In the genomic region with DNA sequence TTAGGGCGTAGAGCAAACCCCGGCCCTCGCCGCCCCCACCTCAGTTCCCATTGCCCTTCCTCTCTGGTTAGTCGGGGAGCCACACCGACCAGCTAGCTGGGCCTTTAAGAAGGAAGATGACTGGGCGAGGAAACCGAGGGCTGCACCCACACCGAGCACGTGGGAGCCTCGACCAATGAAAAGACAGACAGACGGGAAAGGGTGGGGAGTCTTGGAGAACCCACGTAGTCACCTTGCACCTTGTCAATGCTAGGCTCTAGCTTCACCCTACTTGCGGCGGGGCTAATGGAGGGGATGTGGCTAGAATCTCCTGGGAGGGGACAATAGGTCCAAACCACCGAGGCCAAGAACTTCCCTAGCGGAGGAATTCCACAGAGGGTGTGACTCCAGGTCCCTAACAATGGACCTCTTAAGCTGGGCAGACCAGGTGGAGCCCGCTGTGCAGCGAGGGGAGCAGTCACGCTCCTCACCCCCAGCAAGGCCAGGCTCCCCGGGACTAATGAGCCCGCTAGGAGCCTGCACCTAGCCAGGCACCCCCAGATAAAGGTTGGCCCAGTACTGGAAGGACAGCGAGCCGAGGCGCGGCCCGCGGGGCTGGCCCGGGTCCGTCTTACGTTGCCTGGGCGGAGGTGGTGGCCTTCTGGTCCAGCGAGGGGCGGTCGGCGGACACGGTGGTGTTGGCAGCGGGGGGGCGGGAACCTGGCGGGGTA, we compare ENCODE assay signal across 8 mouse cellular contexts. TPM values are rescaled to one million over a fixed set of nuclear protein-coding genes. Genes with fewer than 3 reads are reported as not detected.
DNase-seq lines count a peak whose midpoint lies in the region; ATAC-seq and TF ChIP-seq lines count a peak whose summit lies in the region.

No protein-coding gene starts in this region.

- H3ac ChIP-seq in myocyte (ENCODE audit: control insufficient read depth, insufficient read length): peak overlapping the region; percentile 39

- TF ChIP-seq CTCF in kidney, postnatal 0 days (IDR thresholded peaks at IDR 0.05; ENCODE audit: low read depth): no peak
- no peak for TF ChIP-seq CTCF in liver, adult 2 months (IDR thresholded peaks at IDR 0.05; ENCODE audit: low read depth, low read length)

- under 1% methylated on average over 40 of the region's 40 CpGs for WGBS in heart, embryonic 12.5 days
- WGBS in kidney, postnatal 0 days: under 1% methylated on average over 40 of the region's 40 CpGs
- WGBS in liver, adult 2 months: 1% methylated on average over 39 of the region's 40 CpGs
- under 1% methylated on average over 40 of the region's 40 CpGs for WGBS in stomach, embryonic 14.5 days

- peak; percentile 93 for ATAC-seq in CD4-positive, CD25-positive, alpha-beta regulatory T cell, adult 4 months
- ATAC-seq in heart, embryonic 12.5 days (ENCODE audit: insufficient number of reproducible peaks, low FRiP score): peak; percentile 88
- peak; percentile 79 for ATAC-seq in kidney, postnatal 0 days (replicated peaks; ENCODE audit: low FRiP score, low read depth)
- ATAC-seq in stomach, embryonic 14.5 days (ENCODE audit: insufficient number of reproducible peaks, insufficient read depth, low FRiP score, low read depth): peak; percentile 84

- H3K4me3 ChIP-seq in brown adipose tissue, adult 24 weeks (ENCODE audit: insufficient read depth, low read depth, low read length): peak overlapping the region; percentile 74
- peak overlapping the region; percentile 60 for H3K4me3 ChIP-seq in heart, embryonic 12.5 days
- peak overlapping the region; percentile 64 for H3K4me3 ChIP-seq in kidney, postnatal 0 days (replicated peaks; ENCODE audit: low read depth, low read length)
- peak overlapping the region; percentile 65 for H3K4me3 ChIP-seq in liver, adult 2 months (ENCODE audit: insufficient read depth, low read depth, low read length)
- H3K4me3 ChIP-seq in myocyte: peak overlapping the region; percentile 73
- peak overlapping the region; percentile 68 for H3K4me3 ChIP-seq in stomach, embryonic 14.5 days (ENCODE audit: low read depth, low read length)

- H3K4me1 ChIP-seq in brown adipose tissue, adult 24 weeks (ENCODE audit: control insufficient read depth, insufficient read depth, insufficient read length, low read length): peaks cover 3% of the 10 kb centered on the region; the same call in 1 of the 2 replicates
- peaks cover 33% of the 10 kb centered on the region for H3K4me1 ChIP-seq in heart, embryonic 12.5 days (replicated peaks)
- H3K4me1 ChIP-seq in kidney, postnatal 0 days (replicated peaks; ENCODE audit: insufficient read depth, low read length): peaks cover 12% of the 10 kb centered on the region
- H3K4me1 ChIP-seq in liver, adult 2 months (ENCODE audit: control insufficient read depth, insufficient read depth, low read length): peaks cover 13% of the 10 kb centered on the region
- H3K4me1 ChIP-seq in stomach, embryonic 14.5 days (ENCODE audit: control insufficient read depth, insufficient read depth, low read length): peaks cover 21% of the 10 kb centered on the region

- H3K27ac ChIP-seq in brown adipose tissue, adult 24 weeks (replicated peaks; ENCODE audit: low read depth, low read length): peak overlapping the region; percentile 88
- peak overlapping the region; percentile 29; the same call in 1 of the 2 replicates for H3K27ac ChIP-seq in heart, embryonic 12.5 days (ENCODE audit: poor library complexity, severe bottlenecking)
- peak overlapping the region; percentile 81 for H3K27ac ChIP-seq in kidney, postnatal 0 days
- peak overlapping the region; percentile 65 for H3K27ac ChIP-seq in liver, adult 2 months (replicated peaks; ENCODE audit: insufficient read depth, low read depth, low read length)
- H3K27ac ChIP-seq in stomach, embryonic 14.5 days (ENCODE audit: low read length): peak overlapping the region; percentile 83

- peak; percentile 45; the same call in 1 of the 2 replicates for TF ChIP-seq POLR2A in liver, adult 2 months (IDR thresholded peaks at IDR 0.05; ENCODE audit: extremely low read depth, insufficient read depth, low read length)
- TF ChIP-seq POLR2A in myocyte (IDR thresholded peaks at IDR 0.05; ENCODE audit: insufficient read length, low read depth): peak; percentile 77

- no peaks in the 10 kb centered on the region for H3K79me2 ChIP-seq in liver, adult 2 months (ENCODE audit: control insufficient read depth, insufficient read depth, low read length)
- H3K79me2 ChIP-seq in myocyte (ENCODE audit: control insufficient read depth, insufficient read depth): no peaks in the 10 kb centered on the region

- H3K9ac ChIP-seq in heart, embryonic 12.5 days: peak overlapping the region; percentile 70
- H3K9ac ChIP-seq in kidney, postnatal 0 days (ENCODE audit: low read depth, low read length): peak overlapping the region; percentile 69
- H3K9ac ChIP-seq in liver, adult 2 months (ENCODE audit: low read depth, low read length): peak overlapping the region; percentile 84
- H3K9ac ChIP-seq in stomach, embryonic 14.5 days (replicated peaks; ENCODE audit: low read depth, low read length): peak overlapping the region; percentile 52

- peak; percentile 54 for DNase-seq in fat pad, adult 2 months (ENCODE audit: extremely low read depth, low read depth, low spot score)
- DNase-seq in kidney, postnatal 0 days (ENCODE audit: low spot score): peak; percentile 95
- peak; percentile 89 for DNase-seq in liver, adult 2 months (ENCODE audit: extremely low read depth, low read depth, low spot score)

- peaks cover 21% of the 10 kb centered on the region for H3K36me3 ChIP-seq in heart, embryonic 12.5 days
- H3K36me3 ChIP-seq in kidney, postnatal 0 days (ENCODE audit: insufficient read depth, low read length): 0 out of 2 replicates have a peak, but pooled peaks cover 2% of the 10 kb centered on the region
- no peaks in the 10 kb centered on the region; the same call in 1 of the 2 replicates for H3K36me3 ChIP-seq in liver, adult 2 months (ENCODE audit: control insufficient read depth, insufficient read depth, low read length)
- H3K36me3 ChIP-seq in myocyte (ENCODE audit: control insufficient read depth, insufficient read depth): no peaks in the 10 kb centered on the region
- H3K36me3 ChIP-seq in stomach, embryonic 14.5 days (ENCODE audit: control insufficient read depth, insufficient read depth, low read length): peaks cover 6% of the 10 kb centered on the region

- peak overlapping the region; percentile 97 for H3K4me2 ChIP-seq in heart, embryonic 12.5 days
- H3K4me2 ChIP-seq in kidney, postnatal 0 days (ENCODE audit: low read length): peak overlapping the region; percentile 100
- peak overlapping the region; percentile 99 for H3K4me2 ChIP-seq in myocyte (ENCODE audit: low read depth)
- H3K4me2 ChIP-seq in stomach, embryonic 14.5 days (replicated peaks; ENCODE audit: low read depth, low read length): peak overlapping the region; percentile 100

- no peaks in the 10 kb centered on the region for H3K9me3 ChIP-seq in heart, embryonic 12.5 days (replicated peaks)
- H3K9me3 ChIP-seq in kidney, postnatal 0 days (replicated peaks; ENCODE audit: low read length): no peaks in the 10 kb centered on the region
- no peaks in the 10 kb centered on the region for H3K9me3 ChIP-seq in stomach, embryonic 14.5 days (ENCODE audit: control insufficient read depth, low read depth, low read length)

- peaks cover 31% of the 10 kb centered on the region for H3K27me3 ChIP-seq in heart, embryonic 12.5 days (replicated peaks)
- peaks cover 3% of the 10 kb centered on the region; the same call in 1 of the 2 replicates for H3K27me3 ChIP-seq in kidney, postnatal 0 days (ENCODE audit: insufficient read depth, low read length)
- no peaks in the 10 kb centered on the region for H3K27me3 ChIP-seq in liver, adult 2 months (ENCODE audit: control insufficient read depth, insufficient read depth, low read length)
- no peaks in the 10 kb centered on the region for H3K27me3 ChIP-seq in myocyte (ENCODE audit: control insufficient read depth, insufficient read depth, insufficient read length)
- H3K27me3 ChIP-seq in stomach, embryonic 14.5 days (ENCODE audit: control insufficient read depth, insufficient read depth, low read length): no peaks in the 10 kb centered on the region

RNA-seq across cellular contexts. Expression of gene Rusc1, which starts 3.1 kb away (rescaled TPM):
- 100 to 1,000 TPM in 1 of 2 experiments, 10 to 100 TPM in 1; 62.1 to 106 TPM for polyA plus RNA-seq in CD4-positive, CD25-positive, alpha-beta regulatory T cell, adult 4 months (2017; shearing (Covaris generic))
- 9.4 and 16.7 TPM in 2 replicates for polyA plus RNA-seq in brown adipose tissue, adult 24 weeks (2012; ENCODE audit: insufficient read depth, insufficient read length, missing spikeins)
- 10.1 and 10.5 TPM in 2 replicates for polyA plus RNA-seq in heart, embryonic 12.5 days (2016; fragmentation: Nextera tagmentation; extraction: Ambion mirVana)
- polyA plus RNA-seq in kidney, postnatal 0 days (2015; fragmentation: Nextera tagmentation; extraction: Ambion mirVana): 19.8 TPM in 2 replicates
- total RNA-seq in liver, adult 2 months (2014; rRNA removed): 4.0 and 4.8 TPM in 2 replicates
- polyA plus RNA-seq in liver, adult 2 months (2012; rRNA removed): 14.0 and 18.3 TPM in 2 replicates
- 20.2 TPM for polyA plus RNA-seq in myocyte (2012; fragmentation: generic; extraction: Trizol)
- 19.2 and 19.5 TPM in 2 replicates for polyA plus RNA-seq in stomach, embryonic 14.5 days (2014; fragmentation: Nextera tagmentation; extraction: Ambion mirVana)

RNA-seq across cellular contexts. Expression of gene Gm43738, which starts 10.9 kb away (rescaled TPM):
- not detected for polyA plus RNA-seq in CD4-positive, CD25-positive, alpha-beta regulatory T cell, adult 4 months (2017; shearing (Covaris generic))
- not detected in 2 replicates for polyA plus RNA-seq in brown adipose tissue, adult 24 weeks (2012; ENCODE audit: insufficient read depth, insufficient read length, missing spikeins)
- not detected in 2 replicates for polyA plus RNA-seq in heart, embryonic 12.5 days (2016; fragmentation: Nextera tagmentation; extraction: Ambion mirVana)
- polyA plus RNA-seq in kidney, postnatal 0 days (2015; fragmentation: Nextera tagmentation; extraction: Ambion mirVana): not detected in 2 replicates
- not detected in 2 replicates for total RNA-seq in liver, adult 2 months (2014; rRNA removed)
- 0.05 TPM in 1 of 2 replicates, not detected in the other for polyA plus RNA-seq in liver, adult 2 months (2012; rRNA removed)
- 0.02 TPM for polyA plus RNA-seq in myocyte (2012; fragmentation: generic; extraction: Trizol)
- polyA plus RNA-seq in stomach, embryonic 14.5 days (2014; fragmentation: Nextera tagmentation; extraction: Ambion mirVana): not detected in 2 replicates

RNA-seq across cellular contexts. Expression of gene Fdps, which starts 11.7 kb away (rescaled TPM):
- 10 to 100 TPM; 63.1 to 97.7 TPM for polyA plus RNA-seq in CD4-positive, CD25-positive, alpha-beta regulatory T cell, adult 4 months (2017; shearing (Covaris generic))
- polyA plus RNA-seq in brown adipose tissue, adult 24 weeks (2012; ENCODE audit: insufficient read depth, insufficient read length, missing spikeins): 127 and 135 TPM in 2 replicates
- polyA plus RNA-seq in heart, embryonic 12.5 days (2016; fragmentation: Nextera tagmentation; extraction: Ambion mirVana): 130 and 136 TPM in 2 replicates
- 138 and 150 TPM in 2 replicates for polyA plus RNA-seq in kidney, postnatal 0 days (2015; fragmentation: Nextera tagmentation; extraction: Ambion mirVana)
- 467 and 510 TPM in 2 replicates for total RNA-seq in liver, adult 2 months (2014; rRNA removed)
- polyA plus RNA-seq in liver, adult 2 months (2012; rRNA removed): 388 and 397 TPM in 2 replicates
- polyA plus RNA-seq in myocyte (2012; fragmentation: generic; extraction: Trizol): 863 TPM
- polyA plus RNA-seq in stomach, embryonic 14.5 days (2014; fragmentation: Nextera tagmentation; extraction: Ambion mirVana): 247 and 278 TPM in 2 replicates

RNA-seq across cellular contexts. Expression of gene Pklr, which starts 45.9 kb away (rescaled TPM):
- polyA plus RNA-seq in CD4-positive, CD25-positive, alpha-beta regulatory T cell, adult 4 months (2017; shearing (Covaris generic)): not detected
- not detected in 2 replicates for polyA plus RNA-seq in brown adipose tissue, adult 24 weeks (2012; ENCODE audit: insufficient read depth, insufficient read length, missing spikeins)
- polyA plus RNA-seq in heart, embryonic 12.5 days (2016; fragmentation: Nextera tagmentation; extraction: Ambion mirVana): 1.7 and 2.8 TPM in 2 replicates
- 3.7 and 6.8 TPM in 2 replicates for polyA plus RNA-seq in kidney, postnatal 0 days (2015; fragmentation: Nextera tagmentation; extraction: Ambion mirVana)
- total RNA-seq in liver, adult 2 months (2014; rRNA removed): 69.7 and 91.1 TPM in 2 replicates
- 387 and 512 TPM in 2 replicates for polyA plus RNA-seq in liver, adult 2 months (2012; rRNA removed)
- not detected for polyA plus RNA-seq in myocyte (2012; fragmentation: generic; extraction: Trizol)
- polyA plus RNA-seq in stomach, embryonic 14.5 days (2014; fragmentation: Nextera tagmentation; extraction: Ambion mirVana): 2.8 and 3.3 TPM in 2 replicates

Comparison
In these comparisons a context has a peak if more than half of its experiments do, and no peak if none do; other contexts are left out.
1. Peak in every context shown above with its lines: DNase-seq, ATAC-seq, H3K4me3 ChIP-seq and H3K27ac ChIP-seq.
2. H3K27ac ChIP-seq: peak in every context shown above with its lines; median percentile 88 in brown adipose tissue, adult 24 weeks; 83 in stomach, embryonic 14.5 days; 81 in kidney, postnatal 0 days; 65 in liver, adult 2 months; 29 in heart, embryonic 12.5 days.